Mouse (Mus musculus): ENCODE data around the gene Exoc3l2. TPM values are rescaled to one million over a fixed set of nuclear protein-coding genes. Genes with fewer than 3 reads are reported as not detected.

Gene Exoc3l2
- polyA plus RNA-seq, 1 experiment from 2014 or later = 1.4 TPM

- H3K27ac ChIP-seq (replicated peaks; ENCODE audit: low read depth, low read length) = no peak overlapping the region
- no peak for DNase-seq (ENCODE audit: low spot score)
- WGBS = 14% methylated on average over 23 of the region's 24 CpGs
- H3K4me1 ChIP-seq (ENCODE audit: control insufficient read depth, insufficient read depth, low read length) = peaks cover 8% of the 10 kb centered on the region; the same call in 1 of the 2 replicates
- peak overlapping the region; percentile 45 for H3K4me3 ChIP-seq (ENCODE audit: low read depth, low read length)
- H3K9ac ChIP-seq (ENCODE audit: low read depth, low read length) = peak overlapping the region; percentile 54
- H3K27me3 ChIP-seq (replicated peaks; ENCODE audit: control insufficient read depth, insufficient read depth, low read length) = peaks cover 62% of the 10 kb centered on the region
- no peaks in the 10 kb centered on the region for H3K9me3 ChIP-seq (ENCODE audit: control insufficient read depth, low read length)
- peaks cover 12% of the 10 kb centered on the region for H3K36me3 ChIP-seq (ENCODE audit: control insufficient read depth, insufficient read depth, low read length)
- peak overlapping the region; percentile 86 for H3K4me2 ChIP-seq (ENCODE audit: low read depth, low read length)
- peak; percentile 16; the same call in 1 of the 2 replicates for ATAC-seq (ENCODE audit: low read depth)
Measured at GRCm38 (mm10) chr7:19524420-19525104, 61.4 kb downstream of the Exoc3l2 start.

DNA sequence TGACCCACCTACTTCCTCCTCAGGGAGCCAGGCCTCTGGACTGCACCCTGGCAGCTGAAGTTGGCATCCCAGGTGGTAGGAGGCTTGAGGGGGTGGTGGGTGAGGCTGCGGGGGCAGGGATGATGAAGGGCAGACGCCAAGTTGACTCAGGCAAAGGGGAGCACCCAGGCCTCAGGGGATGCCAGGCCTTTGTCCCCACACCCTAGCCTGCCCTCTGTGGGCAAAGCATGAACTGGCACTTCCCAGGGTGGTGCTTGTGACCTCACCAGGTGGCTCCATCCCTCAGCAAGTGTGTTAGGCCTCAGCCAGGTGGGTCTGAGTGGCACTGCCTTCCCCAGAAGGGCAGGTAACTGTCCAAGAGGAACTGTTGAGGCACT, 62.0 kb downstream of the Exoc3l2 start:
- Histone ChIP-seq H3K4me3 (ENCODE audit: low read depth, low read length) (no peak overlapping the region), H3K4me2 (ENCODE audit: low read depth, low read length) (no peak overlapping the region), H3K27ac (replicated peaks; ENCODE audit: low read depth, low read length) (no peak overlapping the region), H3K27me3 (replicated peaks; ENCODE audit: control insufficient read depth, insufficient read depth, low read length) (peaks cover 56% of the 10 kb centered on the region), H3K4me1 (ENCODE audit: control insufficient read depth, insufficient read depth, low read length) (peaks cover 8% of the 10 kb centered on the region; the same call in 1 of the 2 replicates), H3K9ac (ENCODE audit: low read depth, low read length) (no peak overlapping the region), H3K36me3 (ENCODE audit: control insufficient read depth, insufficient read depth, low read length) (peaks cover 18% of the 10 kb centered on the region), H3K9me3 (ENCODE audit: control insufficient read depth, low read length) (no peaks in the 10 kb centered on the region)
- no peak for DNase-seq (ENCODE audit: low spot score)
- ATAC-seq (ENCODE audit: low read depth) = no peak
- 63% methylated on average over 2 of the region's 2 CpGs for WGBS

DNA sequence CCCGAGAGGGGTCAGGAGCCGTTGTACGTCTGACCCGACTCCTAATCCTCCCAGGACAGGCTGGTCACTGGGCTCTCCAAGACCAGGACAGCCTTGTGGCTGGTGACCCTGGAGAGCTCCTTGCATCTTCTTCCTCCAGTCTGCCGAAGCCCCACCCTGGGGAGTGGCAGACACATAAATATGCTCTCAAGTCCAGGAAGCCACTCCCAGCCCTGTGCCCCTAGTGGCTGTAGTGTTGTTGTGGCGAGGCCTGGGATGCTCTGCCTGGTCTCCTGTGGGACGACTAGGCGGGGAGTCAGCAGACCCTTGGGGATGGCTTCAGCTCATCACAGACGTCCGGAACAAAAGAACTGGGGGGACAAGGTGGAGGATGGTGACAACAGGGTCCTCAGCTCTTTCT, 67.9 kb downstream of the Exoc3l2 start:
- H3K36me3 ChIP-seq (ENCODE audit: control insufficient read depth, insufficient read depth, low read length) = peaks cover 68% of the 10 kb centered on the region
- H3K4me1 ChIP-seq (ENCODE audit: control insufficient read depth, insufficient read depth, low read length) = no peaks in the 10 kb centered on the region
- H3K27me3 ChIP-seq (replicated peaks; ENCODE audit: control insufficient read depth, insufficient read depth, low read length) = no peaks in the 10 kb centered on the region
- ATAC-seq (ENCODE audit: low read depth) = peak; percentile 31; the same call in 1 of the 2 replicates
- H3K27ac ChIP-seq (replicated peaks; ENCODE audit: low read depth, low read length) = no peak overlapping the region
- H3K4me2 ChIP-seq (ENCODE audit: low read depth, low read length) = no peak overlapping the region
- H3K9ac ChIP-seq (ENCODE audit: low read depth, low read length) = no peak overlapping the region
- no peak overlapping the region for H3K4me3 ChIP-seq (ENCODE audit: low read depth, low read length)
- WGBS = 71% methylated on average over 10 of the region's 10 CpGs
- H3K9me3 ChIP-seq (ENCODE audit: control insufficient read depth, low read length) = no peaks in the 10 kb centered on the region
- no peak for DNase-seq (ENCODE audit: low spot score)

GRCm38 (mm10) chr7:19532240-19532639, 69.1 kb downstream of the Exoc3l2 start:
- WGBS = 84% methylated on average over 14 of the region's 14 CpGs
- DNase-seq (ENCODE audit: low spot score) = peak; percentile 68
- Histone ChIP-seq H3K27me3 (replicated peaks; ENCODE audit: control insufficient read depth, insufficient read depth, low read length) (no peaks in the 10 kb centered on the region), H3K4me2 (ENCODE audit: low read depth, low read length) (no peak overlapping the region), H3K4me3 (ENCODE audit: low read depth, low read length) (no peak overlapping the region), H3K4me1 (ENCODE audit: control insufficient read depth, insufficient read depth, low read length) (no peaks in the 10 kb centered on the region), H3K9me3 (ENCODE audit: control insufficient read depth, low read length) (no peaks in the 10 kb centered on the region), H3K9ac (ENCODE audit: low read depth, low read length) (no peak overlapping the region), H3K27ac (replicated peaks; ENCODE audit: low read depth, low read length) (0 out of 2 replicates have a peak overlapping the region, but pooled peaks have one; percentile 10), H3K36me3 (ENCODE audit: control insufficient read depth, insufficient read depth, low read length) (peaks cover 68% of the 10 kb centered on the region)
- ATAC-seq (ENCODE audit: low read depth) = 0 out of 2 replicates have a peak, but pooled peaks have one; percentile 24

- Histone ChIP-seq H3K9me3 (ENCODE audit: control insufficient read depth, low read length) (no peaks in the 10 kb centered on the region), H3K27me3 (replicated peaks; ENCODE audit: control insufficient read depth, insufficient read depth, low read length) (no peaks in the 10 kb centered on the region), H3K36me3 (ENCODE audit: control insufficient read depth, insufficient read depth, low read length) (peaks cover 60% of the 10 kb centered on the region), H3K9ac (ENCODE audit: low read depth, low read length) (no peak overlapping the region), H3K4me2 (ENCODE audit: low read depth, low read length) (no peak overlapping the region), H3K27ac (replicated peaks; ENCODE audit: low read depth, low read length) (no peak overlapping the region), H3K4me1 (ENCODE audit: control insufficient read depth, insufficient read depth, low read length) (no peaks in the 10 kb centered on the region), H3K4me3 (ENCODE audit: low read depth, low read length) (no peak overlapping the region)
- 88% methylated on average over 10 of the region's 10 CpGs for whole genome bisulfite sequencing
- ATAC-seq (ENCODE audit: low read depth) (no peak), DNase-seq (ENCODE audit: low spot score) (no peak)
Measured at GRCm38 (mm10) chr7:19534676-19535075, 71.5 kb downstream of the Exoc3l2 start.

- no peaks in the 10 kb centered on the region for H3K27me3 ChIP-seq (replicated peaks; ENCODE audit: control insufficient read depth, insufficient read depth, low read length)
- no peaks in the 10 kb centered on the region for H3K9me3 ChIP-seq (ENCODE audit: control insufficient read depth, low read length)
- no peak overlapping the region for H3K4me3 ChIP-seq (ENCODE audit: low read depth, low read length)
- no peak overlapping the region for H3K4me2 ChIP-seq (ENCODE audit: low read depth, low read length)
- no peak overlapping the region for H3K27ac ChIP-seq (replicated peaks; ENCODE audit: low read depth, low read length)
- ATAC-seq (ENCODE audit: low read depth) (no peak), DNase-seq (ENCODE audit: low spot score) (no peak)
- 75% methylated on average over 2 of the region's 2 CpGs for WGBS
- no peak overlapping the region for H3K9ac ChIP-seq (ENCODE audit: low read depth, low read length)
- peaks cover 11% of the 10 kb centered on the region; the same call in 1 of the 2 replicates for H3K4me1 ChIP-seq (ENCODE audit: control insufficient read depth, insufficient read depth, low read length)
- H3K36me3 ChIP-seq (ENCODE audit: control insufficient read depth, insufficient read depth, low read length) = 0 out of 2 replicates have a peak, but pooled peaks cover 5% of the 10 kb centered on the region
Measured at GRCm38 (mm10) chr7:19540771-19541566, 77.8 kb downstream of the Exoc3l2 start.

GRCm38 (mm10) chr7:19541681-19542154, 78.6 kb downstream of the Exoc3l2 start:
- Histone ChIP-seq H3K9me3 (ENCODE audit: control insufficient read depth, low read length) (no peaks in the 10 kb centered on the region), H3K4me3 (ENCODE audit: low read depth, low read length) (no peak overlapping the region), H3K9ac (ENCODE audit: low read depth, low read length) (no peak overlapping the region), H3K4me1 (ENCODE audit: control insufficient read depth, insufficient read depth, low read length) (peaks cover 11% of the 10 kb centered on the region; the same call in 1 of the 2 replicates), H3K4me2 (ENCODE audit: low read depth, low read length) (no peak overlapping the region), H3K27me3 (replicated peaks; ENCODE audit: control insufficient read depth, insufficient read depth, low read length) (no peaks in the 10 kb centered on the region), H3K36me3 (ENCODE audit: control insufficient read depth, insufficient read depth, low read length) (0 out of 2 replicates have a peak, but pooled peaks cover 5% of the 10 kb centered on the region), H3K27ac (replicated peaks; ENCODE audit: low read depth, low read length) (no peak overlapping the region)
- WGBS = 77% methylated on average over 7 of the region's 7 CpGs
- ATAC-seq (ENCODE audit: low read depth) (no peak), DNase-seq (ENCODE audit: low spot score) (no peak)

GRCm38 (mm10) chr7:19542155-19542691, 79.1 kb downstream of the Exoc3l2 start:
- WGBS = 68% methylated on average over 8 of the region's 8 CpGs
- peak; percentile 78 for ATAC-seq (ENCODE audit: low read depth)

More at GRCm38 (mm10) chr7:19542155-19542691, 79.1 kb downstream of the Exoc3l2 start:
- H3K4me2 ChIP-seq (ENCODE audit: low read depth, low read length) = no peak overlapping the region
- H3K27ac ChIP-seq (replicated peaks; ENCODE audit: low read depth, low read length) = peak overlapping the region; percentile 33; the same call in 1 of the 2 replicates
- H3K4me3 ChIP-seq (ENCODE audit: low read depth, low read length) = no peak overlapping the region
- peak; percentile 79 for DNase-seq (ENCODE audit: low spot score)
- H3K4me1 ChIP-seq (ENCODE audit: control insufficient read depth, insufficient read depth, low read length) = peaks cover 11% of the 10 kb centered on the region; the same call in 1 of the 2 replicates
- no peak overlapping the region for H3K9ac ChIP-seq (ENCODE audit: low read depth, low read length)
- H3K9me3 ChIP-seq (ENCODE audit: control insufficient read depth, low read length) = no peaks in the 10 kb centered on the region
- 0 out of 2 replicates have a peak, but pooled peaks cover 5% of the 10 kb centered on the region for H3K36me3 ChIP-seq (ENCODE audit: control insufficient read depth, insufficient read depth, low read length)
- H3K27me3 ChIP-seq (replicated peaks; ENCODE audit: control insufficient read depth, insufficient read depth, low read length) = no peaks in the 10 kb centered on the region
